Mouse (Mus musculus): ENCODE measurements around the gene Abca2.
A peak's percentile ranks its signal among the peaks of the same experiment; 100 is the strongest.

DNA sequence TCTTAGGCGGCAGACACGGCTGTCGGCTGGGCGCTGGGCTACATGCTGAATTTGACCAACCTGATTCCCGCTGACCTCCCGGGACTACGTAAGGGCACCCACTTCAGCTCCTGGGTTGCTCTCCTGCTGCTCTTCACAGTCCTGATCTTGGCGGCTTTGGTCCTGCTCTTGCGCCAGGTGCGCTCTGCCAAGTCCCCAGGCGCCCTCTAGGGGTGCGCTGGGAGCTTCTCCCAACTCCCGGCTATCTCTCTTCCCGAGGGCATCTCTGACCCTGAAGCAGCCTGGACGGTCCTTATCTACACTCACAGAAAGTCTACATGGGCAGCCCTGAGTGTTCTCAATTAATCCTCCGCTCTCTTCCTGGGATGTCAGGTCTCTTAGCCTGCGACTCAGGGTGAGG, 27.7 kb upstream of the Abca2 start:
- TF ChIP-seq CTCF (IDR thresholded peaks at IDR 0.05) (peak; percentile 90), POLR2A (IDR thresholded peaks at IDR 0.05; ENCODE audit: insufficient read depth, low read depth, low read length) (no peak)

Data from heart, adult 2 months (tissue).